Mouse (Mus musculus) cerebellum, adult 11-12 months (tissue): ENCODE measurements around the gene Fuca1.
A peak's percentile ranks its signal among the peaks of the same experiment; 100 is the strongest.

ENCODE experiments used
- DNase-seq: peaks from one replicate; pipeline ENCODE4 v3.0.0; 2022

Fuca1 gene

GRCm38 (mm10) chr4:135889884-135890283, 30.7 kb upstream of the Fuca1 start:
- DNase-seq, result peak; percentile 39

- no peak for DNase-seq
Measured at GRCm38 (mm10) chr4:135891539-135891938, 29.0 kb upstream of the Fuca1 start.

DNA sequence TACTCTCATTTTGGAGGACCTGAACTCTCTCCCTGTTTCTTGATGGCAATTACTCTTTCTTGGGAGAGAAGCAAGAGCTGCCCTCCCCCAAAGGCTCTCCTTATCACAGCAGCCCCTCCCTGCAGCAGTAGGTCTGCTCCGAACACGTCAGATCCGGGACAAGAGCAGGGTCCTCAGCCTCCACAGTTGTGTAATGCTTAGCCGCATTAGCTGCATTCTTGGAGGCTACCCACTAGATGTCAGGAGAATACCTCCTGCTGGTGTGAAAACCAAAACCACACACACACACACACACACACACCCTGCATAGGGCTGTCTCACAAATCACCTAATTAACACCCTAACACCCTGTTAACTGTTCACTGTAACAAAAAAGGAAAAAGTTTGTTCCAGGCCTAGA, 27.7 kb upstream of the Fuca1 start:
- DNase-seq, result no peak

DNA sequence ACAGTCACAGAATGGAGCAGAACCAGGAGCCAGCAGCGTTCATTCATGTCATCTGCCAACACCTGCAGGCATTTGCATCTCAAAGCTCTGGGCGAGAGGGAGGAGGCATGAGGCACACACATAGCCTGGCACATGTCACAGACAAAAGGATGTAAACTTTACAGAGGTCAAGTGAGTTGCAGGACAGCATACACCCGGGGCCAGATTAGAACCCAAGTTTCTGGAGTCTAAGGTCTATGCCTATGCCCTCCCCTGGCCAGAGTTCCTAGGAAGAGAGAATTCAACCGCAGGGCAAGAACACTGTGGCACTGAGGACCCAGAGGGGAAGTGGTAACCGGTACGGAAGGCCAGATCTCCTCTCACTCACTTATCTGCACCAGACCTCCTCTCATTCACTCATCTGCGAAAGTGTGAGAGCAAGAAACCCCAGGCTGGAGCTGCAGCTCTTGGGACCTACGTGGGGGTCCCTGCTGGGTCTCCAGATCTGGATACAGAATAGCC, 25.4 kb upstream of the Fuca1 start, which contains the start of gene Cnr2:
TSS of gene Cnr2 (plus strand) at position 324 of the 501 bp plus-strand sequence.
- DNase-seq, result no peak

DNA sequence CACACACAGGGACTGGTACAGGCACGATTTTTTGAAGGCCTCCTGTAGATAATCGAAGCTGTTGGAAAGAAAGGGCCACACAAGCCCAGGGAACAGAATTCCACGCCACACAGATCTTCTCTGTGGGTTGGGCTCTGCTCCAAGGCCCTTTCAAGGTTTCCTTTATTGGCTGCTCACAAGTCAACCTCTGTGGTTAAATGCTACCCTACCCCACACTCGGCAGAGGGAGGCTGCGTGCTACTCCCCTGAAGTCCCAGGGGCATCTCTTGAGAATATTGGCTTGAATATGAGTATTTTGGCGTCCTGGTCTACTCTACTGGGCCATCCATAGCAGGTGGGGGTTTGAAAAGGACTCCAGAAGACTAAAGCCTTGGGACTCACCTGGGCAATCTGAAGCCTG, 24.4 kb upstream of the Fuca1 start:
- no peak for DNase-seq

DNA sequence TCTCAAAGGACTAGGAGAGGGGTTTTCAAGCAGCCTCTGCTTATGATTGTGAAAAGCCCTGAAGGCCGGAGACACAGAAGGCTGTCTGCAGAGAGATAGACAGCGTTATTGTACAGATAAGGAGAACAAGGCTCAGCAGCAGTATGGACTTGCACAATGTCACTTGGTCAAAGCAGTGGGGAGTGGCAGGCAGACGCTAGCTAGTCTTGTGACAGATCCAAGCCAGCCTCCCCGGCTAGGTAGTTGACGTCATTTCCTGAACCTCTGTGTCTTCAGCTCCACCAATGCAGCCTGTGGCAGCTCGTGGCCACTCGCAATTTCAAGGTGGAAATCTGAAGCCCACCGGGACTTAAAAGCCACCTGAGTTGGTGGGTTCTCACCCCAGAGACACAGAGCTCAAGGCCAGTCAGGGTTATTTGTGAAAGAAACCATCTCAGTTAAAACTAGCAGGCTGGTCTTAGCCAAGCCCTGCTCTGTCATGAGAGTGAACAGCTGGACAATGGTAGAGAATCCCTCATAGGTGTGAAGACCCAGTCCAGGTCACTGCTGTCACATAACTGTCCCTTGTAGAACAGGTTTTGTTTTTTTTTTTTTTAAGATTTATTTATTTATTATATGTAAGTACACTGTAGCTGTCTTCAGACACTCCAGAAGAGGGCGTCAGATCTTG, 22.0 kb upstream of the Fuca1 start:
- no peak for DNase-seq

DNA sequence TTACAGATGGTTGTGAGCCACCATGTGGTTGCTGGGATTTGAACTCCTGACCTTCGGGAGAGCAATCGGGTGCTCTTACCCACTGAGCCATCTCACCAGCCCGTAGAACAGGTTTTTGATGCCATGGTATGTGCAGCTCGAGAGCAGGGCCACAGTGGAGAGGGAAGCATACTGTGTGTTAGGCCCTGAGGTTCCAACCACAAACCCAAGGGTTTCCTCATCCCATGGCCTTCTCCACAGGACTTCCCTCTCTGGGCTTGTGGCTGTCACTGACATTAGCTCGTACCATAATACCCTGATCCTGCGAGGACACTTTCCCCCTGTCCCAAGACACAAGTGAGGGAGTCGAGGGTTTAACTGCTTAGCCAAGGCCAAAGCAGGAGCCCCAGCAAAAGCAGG, 21.5 kb upstream of the Fuca1 start:
- no peak for DNase-seq

DNA sequence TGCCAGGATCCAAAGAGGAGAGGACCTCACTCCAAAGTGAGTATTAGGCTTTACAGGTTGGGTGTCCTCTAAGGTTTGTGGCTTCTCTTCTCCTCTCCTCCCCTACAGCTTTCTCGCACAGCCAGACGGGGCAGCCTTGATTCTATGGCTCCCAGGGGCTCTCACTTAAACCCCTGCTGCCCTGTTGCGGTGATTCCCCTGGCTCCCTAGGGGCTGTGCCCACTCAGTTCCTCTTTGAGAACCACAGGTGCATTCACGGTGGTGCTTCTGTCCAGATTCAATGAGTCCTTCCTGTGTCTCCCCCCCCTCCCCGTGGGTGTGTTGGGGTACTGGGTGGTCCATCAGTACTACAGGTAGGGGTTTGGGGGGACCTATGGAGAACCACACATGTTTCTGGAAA, 20.5 kb upstream of the Fuca1 start:
- no peak for DNase-seq

GRCm38 (mm10) chr4:135902606-135903242, 17.8 kb upstream of the Fuca1 start:
- no peak for DNase-seq

DNA sequence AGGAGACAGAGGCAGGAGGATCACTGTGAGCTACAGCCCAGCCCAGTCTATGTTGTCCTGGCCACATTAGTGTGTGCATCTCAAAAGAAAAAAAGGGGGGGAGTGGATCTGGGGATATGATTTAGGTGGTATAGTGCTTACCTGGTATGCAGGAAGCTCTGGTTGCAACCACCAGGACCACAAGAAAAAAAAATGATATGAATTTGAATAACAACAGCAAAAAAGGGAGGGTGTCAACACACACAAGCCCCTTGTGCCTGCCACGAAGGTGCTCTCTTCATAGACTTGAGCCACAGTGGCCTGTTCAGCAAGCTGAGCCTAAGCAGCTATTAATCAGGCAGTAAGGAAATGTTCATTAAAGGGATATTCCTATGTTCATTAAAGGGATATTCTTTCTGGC, 15.7 kb upstream of the Fuca1 start:
- DNase-seq, result no peak

DNA sequence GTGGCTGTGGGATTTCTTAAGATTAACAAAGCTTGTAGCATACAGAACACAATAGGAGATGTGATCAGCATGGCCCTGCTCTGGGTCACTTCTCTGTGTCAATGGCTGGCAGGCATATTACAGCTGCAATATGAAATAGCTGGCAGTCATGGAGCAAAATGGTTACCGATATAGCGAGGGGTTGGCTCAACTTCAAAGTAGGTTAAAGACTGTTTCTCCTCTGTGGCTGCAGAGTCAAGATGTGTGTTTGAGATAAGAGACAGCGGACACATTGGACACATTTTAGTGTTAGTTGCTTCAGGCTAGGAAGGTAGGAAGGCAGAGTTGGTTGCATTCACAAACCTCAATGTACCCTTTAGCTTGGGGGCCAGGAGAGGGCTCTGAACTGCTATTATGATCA, 13.9 kb upstream of the Fuca1 start:
- no peak for DNase-seq

- no peak for DNase-seq
Measured at GRCm38 (mm10) chr4:135909326-135910066, 11.0 kb upstream of the Fuca1 start.

DNA sequence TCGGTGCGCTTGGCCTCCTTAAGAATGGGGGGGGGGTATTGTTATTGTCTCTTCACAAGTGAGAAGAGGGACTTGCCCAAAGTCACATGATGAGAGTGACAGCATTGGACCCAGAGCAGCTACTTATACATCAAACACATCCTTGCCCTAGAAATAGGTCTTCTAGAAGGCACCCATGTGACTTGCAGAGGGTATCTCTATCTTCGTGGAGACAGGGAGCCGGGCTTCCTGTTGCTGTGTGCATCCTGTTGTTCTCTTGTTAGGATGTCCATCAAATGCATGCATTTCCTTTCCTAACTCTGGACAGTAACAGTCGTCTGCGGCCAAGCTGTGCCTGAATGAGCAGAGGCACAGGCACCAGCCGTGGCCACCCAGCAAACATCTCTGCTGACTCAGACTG, 9.0 kb upstream of the Fuca1 start:
- no peak for DNase-seq

DNA sequence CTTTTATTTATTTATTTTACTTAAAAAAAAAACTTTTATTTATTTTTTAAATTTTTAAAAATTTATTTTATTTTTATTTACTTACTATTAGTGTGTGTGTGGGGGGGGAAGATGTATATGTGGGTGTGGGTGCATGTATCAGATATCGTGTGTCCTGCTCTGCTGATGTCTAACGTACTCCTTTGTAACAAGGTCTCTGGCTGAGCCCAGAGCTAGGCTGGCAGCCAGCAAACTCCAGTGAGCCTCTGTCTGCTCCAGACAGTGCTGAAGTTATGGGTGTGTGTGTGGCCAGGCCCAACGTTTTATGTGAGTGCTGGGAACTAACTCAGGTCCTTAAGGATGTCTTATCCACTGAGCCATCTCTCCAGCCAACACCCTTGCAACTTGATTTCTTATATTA, 8.4 kb upstream of the Fuca1 start:
- DNase-seq, result no peak

- no peak for DNase-seq
Measured at GRCm38 (mm10) chr4:135912835-135913234, 7.7 kb upstream of the Fuca1 start.

GRCm38 (mm10) chr4:135913433-135913832, 7.1 kb upstream of the Fuca1 start:
- no peak for DNase-seq

DNA sequence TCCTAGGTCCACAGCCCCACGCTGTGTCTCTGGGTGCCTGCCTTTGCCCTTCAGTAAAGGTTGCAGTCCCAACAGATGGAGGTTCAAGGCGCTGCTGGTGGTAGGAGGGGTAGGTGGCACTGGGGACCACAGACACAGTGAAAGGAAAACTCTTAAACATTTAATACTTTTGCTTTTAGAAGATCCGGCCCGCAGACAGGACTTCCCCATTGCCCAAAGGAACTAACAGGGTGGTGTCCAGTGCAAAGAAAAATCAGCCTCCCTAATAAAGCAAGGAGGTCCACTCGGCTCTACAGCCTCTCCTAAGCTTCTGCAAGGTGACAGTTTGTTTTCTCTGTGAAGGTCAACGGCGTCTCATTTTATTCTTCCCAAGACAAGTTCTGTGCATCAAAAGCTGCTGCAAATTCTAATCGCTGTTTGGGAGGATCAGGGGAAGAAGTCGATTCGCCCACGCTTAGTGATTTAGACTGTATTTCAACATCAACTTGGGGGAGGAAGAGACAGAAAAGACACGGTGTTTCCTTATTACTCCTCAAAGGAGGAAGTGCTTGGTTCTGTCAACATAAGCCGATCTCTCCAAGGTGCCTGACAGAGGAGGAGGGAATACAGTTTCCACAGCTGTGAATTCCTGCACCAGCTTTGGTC, 1.8 kb upstream of the Fuca1 start:
- no peak for DNase-seq

GRCm38 (mm10) chr4:135919280-135919639, 1.3 kb upstream of the Fuca1 start:
- no peak for DNase-seq

DNA sequence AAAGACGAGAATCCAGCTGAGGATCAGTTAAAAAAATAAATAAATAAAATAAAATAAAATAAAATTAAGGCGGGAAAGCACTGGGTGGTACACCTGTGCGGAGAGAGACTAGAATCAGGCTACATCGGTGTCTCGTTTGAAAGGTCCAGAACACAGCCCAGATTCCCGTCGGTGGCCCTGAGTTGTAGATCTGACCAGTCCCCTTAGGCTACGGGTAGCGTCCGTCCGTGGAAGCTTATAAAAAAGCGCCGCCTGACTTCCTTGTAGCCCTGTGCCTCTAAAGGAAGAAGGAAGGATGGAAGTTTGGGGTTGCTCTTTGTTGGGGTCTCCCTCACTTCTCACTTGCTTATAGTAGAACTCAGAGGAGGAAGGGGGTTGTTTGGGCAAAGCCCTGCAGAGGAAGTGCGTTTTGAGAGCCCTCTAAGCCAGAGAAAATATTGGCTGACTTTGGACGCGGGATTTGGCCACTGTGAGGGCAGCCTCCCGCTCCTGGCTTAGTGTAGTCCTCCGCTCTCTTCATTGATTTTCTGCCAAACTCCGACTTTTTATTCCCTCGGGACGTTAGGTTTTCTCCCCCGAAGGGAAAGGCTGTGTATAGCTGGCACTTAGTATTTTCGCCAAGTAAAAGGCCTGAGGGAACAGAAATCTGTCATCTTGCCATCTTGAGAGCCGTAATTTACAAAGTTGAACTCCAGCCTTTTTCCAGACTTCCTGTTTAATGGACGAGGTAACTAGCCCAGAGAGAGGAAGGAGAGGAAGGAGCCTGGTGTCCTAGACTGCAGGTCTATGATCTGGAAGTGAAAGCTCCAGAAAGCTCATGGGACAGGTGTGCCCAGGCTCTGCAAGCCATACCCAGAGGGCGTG, 954 bp downstream of the Fuca1 start:
- no peak for DNase-seq

DNA sequence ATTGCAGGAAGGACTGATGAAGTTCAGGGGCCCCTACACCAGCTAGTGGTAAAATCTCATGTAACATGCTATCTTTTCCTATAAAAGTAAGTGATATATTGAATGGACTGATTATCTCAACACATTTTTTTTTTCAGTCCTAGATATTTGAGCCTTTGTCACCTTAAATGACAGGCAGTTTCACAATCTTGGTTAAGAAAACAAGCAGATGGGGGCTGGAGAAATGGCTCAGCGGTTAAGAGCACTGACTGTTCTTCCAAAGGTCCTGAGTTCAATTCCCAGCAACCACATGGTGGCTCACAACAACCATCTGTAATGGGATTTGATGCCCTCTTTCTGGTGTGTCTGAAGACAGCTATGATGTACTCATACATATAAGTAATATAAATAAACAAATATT, 1.7 kb downstream of the Fuca1 start:
- no peak for DNase-seq

GRCm38 (mm10) chr4:135924418-135924817, 3.9 kb downstream of the Fuca1 start:
- no peak for DNase-seq

DNA sequence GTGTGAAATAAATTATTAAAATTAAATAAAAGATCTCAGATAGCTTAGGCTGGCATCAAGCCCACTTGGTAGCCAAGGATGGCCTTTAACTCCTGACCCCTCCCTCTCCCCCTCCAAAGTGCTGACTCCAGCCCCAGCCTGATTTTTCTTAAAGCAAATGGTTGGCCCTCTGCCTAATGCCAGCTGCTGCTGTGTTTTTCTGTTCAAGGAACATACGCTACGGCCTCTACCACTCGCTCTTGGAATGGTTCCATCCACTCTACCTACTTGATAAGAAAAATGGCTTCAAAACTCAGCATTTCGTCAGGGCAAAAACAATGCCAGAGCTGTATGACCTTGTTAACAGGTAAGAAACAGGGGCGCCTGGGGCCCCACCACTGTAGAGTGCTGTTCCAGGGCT, 4.8 kb downstream of the Fuca1 start:
- no peak for DNase-seq
